Mouse (Mus musculus) cerebellum, postnatal 14 days (tissue): ENCODE measurements around the gene Tex29.
"Not testable (repeated sequence)": the region's sequence is repeated elsewhere in the genome, so short reads cannot be mapped to it uniquely, and the experiment has no call there.

Experiments
- DNase-seq, 2 experiments: peaks; one replicate each; pipeline ENCODE4 v3.0.0; 2021; ENCODE audit warnings: mixed read lengths in 2 of 2

Gene Tex29

DNA sequence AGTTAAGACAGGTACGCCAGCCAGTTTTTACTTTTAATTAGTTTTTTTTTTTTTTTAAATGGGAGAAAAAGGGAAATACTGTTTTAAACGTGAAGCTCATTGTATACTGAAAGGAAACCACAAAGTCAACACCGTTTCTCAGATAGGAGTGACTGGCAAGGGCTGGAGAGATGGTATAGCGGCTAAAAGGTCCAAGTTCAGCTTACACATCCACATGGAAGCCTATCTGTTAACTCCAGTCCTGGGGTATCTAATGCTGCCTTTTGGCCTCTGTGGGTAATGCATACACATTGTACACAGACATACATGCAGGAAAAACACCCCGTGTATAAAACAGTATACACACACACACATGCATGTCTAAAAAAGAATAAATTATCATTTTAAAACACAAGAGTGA, 8.3 kb upstream of the Tex29 start:
- no peak for DNase-seq

DNA sequence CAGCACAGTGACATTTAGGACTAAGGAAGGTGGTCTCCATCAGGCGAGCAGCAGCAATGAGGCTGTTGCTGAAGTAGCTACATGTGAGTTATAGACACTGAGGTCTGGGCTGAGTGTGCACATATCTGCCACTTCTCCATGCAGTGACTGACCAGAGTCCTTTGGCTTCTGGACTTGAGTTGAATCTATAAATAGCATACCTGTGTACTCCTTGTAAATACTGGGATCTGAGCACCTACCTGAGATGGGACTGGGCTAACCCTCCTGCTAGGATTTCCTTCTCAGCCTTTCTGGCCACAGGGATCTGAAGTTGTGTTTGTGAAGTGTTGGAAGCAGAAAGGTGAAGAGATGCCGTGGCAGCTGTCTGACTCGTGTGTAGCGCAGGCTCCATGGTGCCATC, 7.1 kb upstream of the Tex29 start:
- DNase-seq = no peak

DNA sequence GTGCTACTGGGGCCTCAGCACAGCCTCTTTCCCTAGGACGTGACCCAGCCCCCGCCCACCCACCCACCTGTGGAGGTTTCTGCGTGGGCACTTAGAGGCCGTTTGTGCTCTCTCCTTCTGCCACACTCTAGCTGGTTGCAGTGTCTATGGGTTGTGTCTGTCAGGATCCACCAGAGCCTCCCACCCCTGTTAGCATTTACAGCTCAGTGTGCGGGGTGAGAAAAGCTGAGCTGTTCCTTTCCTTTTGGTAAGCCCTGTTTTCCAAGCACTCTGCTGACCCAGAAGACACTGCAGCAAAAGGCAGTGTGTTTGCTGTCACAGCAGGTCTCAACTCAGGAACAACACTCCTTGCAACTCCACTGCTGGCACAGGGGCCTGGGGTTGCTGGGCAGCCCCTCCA, 6.1 kb upstream of the Tex29 start:
- peak in 1 of 2 experiments; percentile 0 for DNase-seq

DNA sequence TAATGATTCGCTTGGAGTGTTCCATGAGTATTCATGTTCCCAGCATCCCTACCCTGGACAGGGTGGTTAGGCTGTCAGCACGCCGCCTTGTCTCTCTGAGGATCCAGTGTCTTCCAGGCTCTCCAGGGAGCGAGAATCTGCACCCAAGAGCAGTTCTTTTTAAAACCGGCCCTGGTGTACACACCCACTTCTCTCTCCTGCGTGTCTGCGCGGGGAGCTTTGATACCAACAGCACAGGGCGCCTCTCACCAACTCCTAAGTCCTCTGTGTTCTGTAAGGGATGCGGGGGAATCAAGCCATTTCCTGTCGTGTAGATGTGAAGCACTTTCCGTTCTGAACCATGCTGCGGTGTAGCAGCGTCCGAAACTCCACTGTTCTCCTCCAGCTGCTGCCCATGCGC, 5.6 kb upstream of the Tex29 start:
- DNase-seq = no peak

DNA sequence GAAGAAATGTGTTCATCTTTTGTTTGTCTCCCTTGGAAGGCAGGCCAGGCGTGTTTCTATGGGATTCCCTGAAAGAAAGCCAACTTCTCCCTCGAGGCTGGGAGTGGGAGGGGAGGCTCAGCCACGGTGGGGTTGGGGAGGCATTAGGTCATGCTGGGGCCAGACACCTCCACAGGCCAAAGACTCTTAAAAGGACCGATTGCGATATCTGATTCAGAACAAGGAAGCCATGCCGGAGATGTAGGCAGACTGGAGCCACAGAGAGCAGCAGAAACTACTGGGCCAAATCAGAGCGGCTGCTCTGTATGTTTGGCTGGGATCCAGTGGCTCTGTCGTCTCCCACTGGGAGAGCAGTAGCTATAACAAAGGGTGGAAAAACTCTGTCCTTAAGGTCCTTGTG, 1.3 kb downstream of the Tex29 start:
- peak; percentile 62 to 70 for DNase-seq

DNA sequence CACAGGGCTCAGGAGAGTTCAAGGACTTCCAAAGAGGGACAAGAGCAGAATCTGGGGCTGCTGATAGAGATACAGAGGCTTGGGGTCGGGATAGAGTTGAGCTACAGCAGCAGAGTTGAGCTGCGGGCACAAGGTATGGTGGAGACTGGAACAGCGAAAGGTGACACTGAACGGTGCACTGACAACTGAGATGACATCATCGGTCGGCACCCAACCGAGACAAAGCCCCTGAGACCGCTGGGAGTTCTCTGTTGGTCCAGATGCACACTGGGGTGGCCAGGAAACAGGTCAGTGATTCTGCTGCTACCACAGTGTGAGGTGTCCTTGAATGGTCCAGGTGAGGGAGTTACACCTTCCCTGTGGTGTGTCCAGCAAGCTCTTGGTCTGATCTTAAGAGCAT, 2.5 kb downstream of the Tex29 start:
- DNase-seq = no peak

DNA sequence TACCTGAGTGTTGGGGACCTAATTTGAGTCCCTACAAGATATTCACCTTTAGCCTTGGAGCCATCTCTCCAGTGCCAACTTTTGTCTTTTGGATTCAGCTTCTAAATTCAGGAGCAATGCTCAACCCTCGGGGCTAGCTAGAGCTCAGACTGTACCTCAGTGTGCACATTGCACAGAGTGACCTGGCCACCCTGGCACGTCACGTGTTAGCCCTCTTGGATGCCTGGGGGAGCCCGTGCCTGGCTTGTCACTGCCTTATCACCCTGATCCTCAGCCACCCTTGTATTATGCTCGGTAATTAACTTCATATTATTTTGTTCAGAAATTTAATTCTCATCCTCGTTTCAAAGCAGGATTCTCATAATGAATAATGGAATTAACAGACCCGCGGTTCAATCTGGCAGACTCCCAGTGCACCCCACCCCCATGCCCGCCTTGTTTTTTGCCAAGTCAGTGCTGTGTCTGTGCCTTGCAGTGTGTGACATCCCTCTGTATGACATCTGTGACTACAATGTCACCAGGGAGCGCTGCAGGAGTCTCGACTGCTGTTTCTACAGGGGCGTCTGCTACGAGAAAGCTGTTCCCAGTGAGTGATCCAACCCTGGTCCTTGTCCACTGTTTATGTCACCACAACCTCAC, 3.5 kb downstream of the Tex29 start:
- DNase-seq = peak in 1 of 2 experiments; percentile 53

DNA sequence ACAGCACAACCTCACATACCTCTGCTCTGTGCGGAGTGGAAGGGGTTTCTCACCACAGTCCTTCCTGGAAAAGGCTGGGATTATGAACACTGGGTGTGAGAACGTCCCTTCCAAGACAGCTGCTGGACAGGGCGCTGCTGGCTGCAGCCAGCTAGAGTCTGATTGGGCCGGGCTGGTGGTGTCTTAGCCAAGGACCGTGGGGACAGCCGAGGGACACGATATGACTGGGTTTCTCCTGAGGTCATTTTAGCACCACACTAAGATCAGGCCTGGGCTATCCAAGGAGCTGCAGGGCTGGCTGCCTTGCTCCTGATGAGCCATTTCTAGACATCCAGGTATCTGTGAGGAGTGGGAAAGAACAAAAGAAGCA, 4.0 kb downstream of the Tex29 start:
- no peak for DNase-seq

DNA sequence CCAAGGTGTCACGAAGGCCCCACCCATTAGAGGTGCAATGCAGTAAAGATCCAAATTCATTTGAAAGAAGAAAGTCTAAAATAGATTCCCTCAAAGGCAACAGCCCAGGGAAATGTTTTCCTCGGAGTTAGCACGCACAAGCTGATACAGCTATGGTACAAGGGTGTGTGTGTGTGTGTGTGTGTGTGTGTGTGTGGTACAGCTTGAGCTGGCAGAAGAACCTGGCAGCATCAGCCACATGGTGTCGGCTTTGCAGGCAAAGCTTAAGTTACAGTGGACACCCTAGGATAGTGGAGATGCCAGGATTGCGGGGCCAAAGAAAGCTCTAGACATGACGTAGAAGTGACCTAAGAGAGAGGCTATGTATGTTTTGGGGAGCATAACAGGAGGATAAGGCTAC, 6.5 kb downstream of the Tex29 start:
- DNase-seq = no peak

DNA sequence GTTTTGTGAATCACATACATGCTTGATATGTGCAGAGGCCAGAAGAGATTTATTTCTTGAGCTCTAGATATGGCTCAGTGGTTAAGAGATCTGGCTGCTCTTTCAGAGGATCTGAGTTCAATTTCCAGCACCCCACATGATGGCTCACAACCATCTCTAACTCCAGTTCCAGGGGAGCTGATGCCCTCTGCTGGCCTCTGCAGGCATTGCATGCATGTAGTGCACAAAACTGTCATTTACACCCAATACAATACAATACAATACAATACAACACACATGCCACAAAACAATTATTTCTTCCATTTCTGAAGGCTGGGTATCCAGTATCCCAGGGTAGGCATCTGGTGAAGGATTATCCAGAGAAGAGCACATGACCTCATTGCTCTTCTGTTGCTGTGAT, 27.6 kb downstream of the Tex29 start:
- no peak for DNase-seq

DNA sequence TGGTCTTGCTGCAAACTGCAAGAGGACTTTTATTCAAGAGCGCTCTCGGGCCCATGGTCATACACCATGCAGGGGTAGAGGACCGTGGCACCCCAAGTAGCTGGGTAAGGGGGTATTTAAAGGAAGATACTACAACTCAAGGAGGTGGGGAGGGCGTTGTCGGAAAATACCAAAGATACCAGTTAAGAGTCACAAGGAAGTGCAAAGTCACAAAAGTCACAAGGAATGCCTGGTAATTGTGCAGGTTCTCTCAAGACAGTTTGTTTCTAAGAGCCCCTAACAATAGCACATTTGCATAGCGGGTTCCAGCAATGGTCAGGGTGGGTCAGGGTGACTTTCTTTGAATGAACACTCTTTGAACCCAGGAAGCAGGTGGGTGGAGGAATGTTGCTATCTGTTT, 34.0 kb downstream of the Tex29 start:
- not testable (repeated sequence) for DNase-seq

DNA sequence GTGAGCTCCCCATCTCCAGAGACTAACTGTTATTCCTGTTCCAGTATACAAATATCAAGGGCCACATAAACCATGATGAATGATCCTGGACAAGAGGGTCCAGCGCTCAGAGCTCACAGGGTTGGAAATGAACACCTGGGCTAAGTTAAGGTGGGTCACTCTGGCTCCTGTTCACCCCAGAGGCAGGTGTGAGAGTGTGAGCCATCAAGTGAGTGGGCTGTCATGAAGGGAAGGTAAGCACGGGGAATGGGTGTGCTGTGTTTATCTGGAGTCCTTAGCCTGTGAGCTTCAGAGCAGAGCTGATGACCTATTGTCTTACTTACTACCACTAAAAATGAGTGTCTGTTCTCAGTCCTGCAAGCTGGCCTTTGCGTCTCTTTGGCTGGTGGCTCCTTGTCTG, 44.4 kb downstream of the Tex29 start:
- DNase-seq = no peak

DNA sequence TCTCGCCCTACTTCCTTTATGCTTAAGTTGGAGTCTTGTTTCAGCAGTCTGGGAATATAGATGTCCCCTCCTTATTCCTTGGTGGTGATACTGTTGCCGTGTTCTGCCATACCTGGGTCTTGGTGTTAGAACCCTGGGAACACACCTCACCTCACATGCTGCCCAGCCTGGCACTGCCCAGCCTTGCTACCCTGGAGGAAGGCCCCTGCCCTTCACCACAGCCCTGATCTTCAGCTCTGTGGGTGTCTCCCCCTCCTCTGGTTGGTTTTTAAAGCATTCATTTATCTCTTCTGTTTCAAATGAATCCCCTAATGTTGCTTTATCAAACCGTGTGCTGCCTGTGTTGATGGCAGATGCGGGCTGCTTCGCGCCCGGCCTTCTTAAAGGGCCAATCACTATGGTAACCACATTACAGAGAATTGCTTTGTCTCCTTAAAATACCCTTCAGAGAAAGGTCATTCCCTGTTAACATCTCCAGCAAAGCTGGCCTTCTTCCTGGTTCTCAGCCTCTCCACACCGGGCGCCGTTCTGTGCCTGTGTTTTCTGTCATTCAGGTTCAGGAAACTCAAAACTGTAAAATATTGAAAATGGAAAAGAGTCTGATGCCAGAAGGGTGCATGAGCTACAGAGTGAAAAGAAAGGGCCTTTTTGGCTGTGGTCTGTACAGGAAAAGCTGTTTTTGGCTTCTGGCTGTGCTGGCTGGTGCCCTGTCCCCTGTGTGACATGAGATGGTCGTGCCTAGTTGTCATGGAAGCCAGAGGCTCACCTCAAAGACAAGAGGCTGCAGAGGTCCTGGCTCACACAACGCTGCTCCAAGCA, 45.8 kb downstream of the Tex29 start:
- DNase-seq = peak in 1 of 2 experiments; percentile 16

DNA sequence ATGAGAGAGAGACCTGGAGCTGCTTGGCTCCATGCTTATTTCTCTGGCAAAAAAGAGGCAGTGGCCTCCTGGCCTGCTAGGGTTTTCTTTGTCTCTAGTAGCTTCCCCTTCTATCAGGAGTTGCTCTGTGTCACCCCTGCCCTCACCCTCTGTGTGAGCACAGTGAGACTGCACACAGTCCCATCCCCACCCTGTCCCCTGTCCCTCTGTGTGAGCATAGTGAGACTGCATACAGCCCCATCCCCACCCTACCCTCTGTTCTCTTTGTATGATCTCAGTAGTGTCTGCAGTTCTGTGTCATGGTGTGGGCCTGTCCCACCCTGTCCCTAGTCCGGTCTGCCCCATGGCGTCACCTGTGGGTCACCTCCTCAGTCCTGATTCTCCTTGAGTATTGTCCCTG, 46.5 kb downstream of the Tex29 start:
- DNase-seq = no peak

DNA sequence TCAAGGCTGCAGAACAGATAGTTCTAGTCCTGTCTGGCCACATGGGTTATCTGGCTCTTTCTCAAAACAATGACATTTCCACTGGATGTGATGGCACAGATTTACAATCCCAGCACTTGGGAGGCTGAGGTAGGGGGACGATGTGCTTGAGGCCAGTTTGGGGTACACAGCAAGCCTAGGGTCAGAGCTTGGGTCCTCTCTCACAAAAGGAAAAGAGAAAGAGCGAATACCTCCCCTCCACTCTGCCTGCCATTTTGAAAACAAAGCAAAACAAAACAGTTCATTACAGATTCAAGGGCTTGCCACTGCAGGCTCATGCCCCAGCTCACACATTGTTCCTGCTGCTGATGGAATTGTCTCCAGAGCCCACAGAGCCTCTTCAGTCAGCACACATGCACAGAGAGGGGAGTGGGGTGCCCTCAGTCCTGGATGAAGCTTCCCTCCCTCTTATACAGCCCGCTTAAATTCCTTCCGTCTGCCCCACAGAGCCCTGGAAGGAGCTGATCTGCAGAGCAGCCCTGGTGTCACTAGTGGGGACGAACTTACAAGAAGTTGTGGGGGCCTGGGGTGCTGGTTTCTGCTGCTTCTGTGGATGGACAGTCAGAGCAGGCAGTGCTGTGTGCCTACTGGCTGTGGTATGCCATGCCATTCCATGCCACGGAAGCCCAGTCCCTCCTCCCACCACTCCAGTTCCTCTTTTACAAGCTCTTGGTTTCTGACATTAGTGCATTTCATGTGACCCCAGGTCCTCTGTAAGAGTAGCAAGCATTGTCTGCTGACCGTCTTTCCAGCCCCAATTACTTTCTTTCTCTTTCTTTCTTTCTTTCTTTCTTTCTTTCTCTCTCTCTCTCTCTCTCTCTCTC, 49.1 kb downstream of the Tex29 start:
- no peak for DNase-seq

DNA sequence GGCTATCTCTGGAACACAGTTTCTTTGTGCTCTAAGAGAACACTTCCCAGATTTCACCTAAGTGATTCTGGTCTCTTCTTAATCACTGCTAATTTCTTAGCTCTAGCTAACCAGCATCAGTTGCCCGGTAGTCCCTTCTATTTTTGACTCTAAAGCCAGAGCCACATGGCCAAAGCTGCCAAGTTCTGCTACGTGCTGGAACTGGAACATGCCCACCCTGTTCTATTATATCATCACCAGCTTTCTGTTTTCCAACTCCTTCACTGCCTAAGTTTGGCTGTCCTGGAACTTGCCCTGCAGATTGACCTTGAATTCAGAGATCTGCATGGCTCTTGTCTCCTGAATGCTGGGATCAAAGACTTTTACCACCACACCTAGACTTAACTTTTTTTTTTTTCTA, 52.5 kb downstream of the Tex29 start:
- no peak for DNase-seq

DNA sequence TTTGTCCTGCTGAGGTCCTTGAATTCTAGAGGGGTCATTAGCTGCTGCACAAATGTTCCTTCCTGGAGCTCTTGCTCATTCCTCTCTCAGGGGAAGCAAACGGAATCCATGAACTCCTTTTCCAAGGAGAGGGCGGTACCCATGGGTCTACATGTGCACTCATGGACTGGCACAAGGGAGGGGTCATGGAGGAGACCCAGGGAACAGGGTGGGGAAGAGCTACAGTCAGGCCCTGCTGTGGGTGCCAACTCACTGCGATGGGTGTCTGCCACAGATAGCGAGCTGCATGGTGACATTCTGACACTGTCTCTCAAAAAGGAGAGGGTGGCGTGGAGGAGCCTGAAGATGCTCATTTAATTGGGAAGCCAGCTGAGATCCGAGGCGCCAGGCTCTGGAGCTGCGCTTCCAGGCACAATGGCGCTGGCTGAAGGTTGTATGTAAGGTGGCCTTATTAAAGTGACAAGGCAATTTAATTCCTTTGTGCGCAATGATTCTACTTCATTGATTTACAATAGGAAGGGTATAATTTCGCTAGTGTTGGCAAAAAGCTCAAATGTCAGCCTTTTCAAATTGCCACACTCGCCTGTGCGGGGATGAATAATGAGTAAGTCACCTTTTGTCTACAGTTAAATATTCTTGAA, 55.9 kb downstream of the Tex29 start:
- no peak for DNase-seq

DNA sequence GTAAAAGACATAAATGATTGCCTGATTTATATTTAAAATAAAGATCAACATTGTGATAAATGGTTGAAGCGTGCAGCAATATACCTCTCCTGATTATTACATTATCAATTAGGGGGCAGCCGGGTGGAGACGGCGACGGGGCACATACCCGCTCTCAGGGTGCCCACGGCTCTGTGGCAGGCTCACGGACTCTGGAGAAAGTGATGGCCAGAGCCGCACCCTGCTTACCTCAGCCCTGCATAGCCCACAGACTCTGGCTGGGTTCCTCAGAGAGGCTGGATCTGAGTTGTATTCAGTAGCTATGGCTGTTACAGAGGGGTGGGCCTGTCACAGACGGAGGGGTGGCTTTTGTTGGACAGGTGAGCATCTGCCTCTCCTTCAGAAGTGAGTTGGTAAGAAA, 56.4 kb downstream of the Tex29 start:
- DNase-seq = no peak

DNA sequence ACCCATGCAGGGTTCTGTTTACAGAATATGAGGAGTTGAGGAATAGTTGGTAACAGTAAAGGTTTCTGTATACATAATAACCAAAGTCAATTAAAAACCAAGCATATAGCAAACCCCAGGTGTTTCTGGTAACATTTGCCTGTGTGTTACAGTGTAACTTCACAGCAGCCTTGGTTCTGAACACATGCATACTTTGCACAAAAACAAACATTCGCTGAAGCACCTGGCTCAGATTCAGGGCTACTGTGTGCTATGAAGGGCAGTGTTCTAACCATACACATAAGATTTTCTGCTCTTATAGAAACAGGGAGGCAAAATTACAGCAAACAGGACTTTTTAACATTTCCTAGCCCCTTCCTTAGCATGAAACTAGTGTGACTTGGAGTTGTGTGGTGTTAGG, 58.5 kb downstream of the Tex29 start:
- DNase-seq = no peak
